Mouse (Mus musculus): ENCODE data around the gene Atp5g3. TPM values are rescaled to one million over a fixed set of nuclear protein-coding genes. Genes with fewer than 3 reads are reported as not detected.

Gene Atp5g3
- total and polyA plus RNA-seq, 3 experiments: 2,742 to 3,425 (median 3,018) TPM

DNA sequence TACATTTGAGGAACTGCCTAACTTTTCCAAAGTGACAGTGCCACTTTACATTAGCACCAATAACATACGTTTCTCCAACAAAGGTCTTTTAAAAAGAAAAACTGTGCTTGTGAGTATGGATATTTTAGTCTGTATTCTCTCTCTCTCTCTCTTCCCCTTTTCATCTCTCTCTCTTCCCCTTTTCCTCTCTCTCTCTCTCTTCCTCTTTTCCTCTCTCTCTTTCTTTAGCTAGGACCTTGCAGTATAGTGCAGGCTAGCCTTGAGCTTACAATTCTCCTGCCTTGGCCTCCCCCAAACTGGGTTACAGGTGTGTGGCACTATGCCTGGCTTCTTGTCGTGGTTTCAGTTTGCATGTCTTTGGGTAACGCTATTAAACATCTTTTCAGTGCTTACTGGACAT lies 31.7 kb upstream of the Atp5g3 start:
- no peaks in the 10 kb centered on the region for H3K36me3 ChIP-seq (ENCODE audit: control insufficient read depth, insufficient read depth, low read length)
- no peak overlapping the region for H3K27ac ChIP-seq
- no peak for DNase-seq
- no peak overlapping the region for H3K4me3 ChIP-seq
- intact Hi-C loops (cut with DNase I): no loop called here
- TF ChIP-seq CTCF (IDR thresholded peaks at IDR 0.05) (no peak), EP300 (IDR thresholded peaks at IDR 0.05; ENCODE audit: insufficient read depth, low read depth, low read length) (no peak), POLR2A (IDR thresholded peaks at IDR 0.05; ENCODE audit: insufficient read depth, low read depth, low read length) (no peak)
- WGBS: 76% methylated on average over 3 of the region's 3 CpGs
- H3K9ac ChIP-seq (ENCODE audit: low read depth, low read length): no peak overlapping the region
- no peaks in the 10 kb centered on the region for H3K79me2 ChIP-seq (replicated peaks; ENCODE audit: control insufficient read depth, insufficient read depth, low read length)
- H3K27me3 ChIP-seq (ENCODE audit: control insufficient read depth, insufficient read depth, low read length): no peaks in the 10 kb centered on the region
- no peaks in the 10 kb centered on the region for H3K4me1 ChIP-seq (ENCODE audit: control insufficient read depth, insufficient read depth, low read length)

- Histone ChIP-seq H3K9ac (ENCODE audit: low read depth, low read length) (no peak overlapping the region), H3K36me3 (ENCODE audit: control insufficient read depth, insufficient read depth, low read length) (no peaks in the 10 kb centered on the region), H3K27ac (no peak overlapping the region), H3K4me1 (ENCODE audit: control insufficient read depth, insufficient read depth, low read length) (no peaks in the 10 kb centered on the region), H3K79me2 (replicated peaks; ENCODE audit: control insufficient read depth, insufficient read depth, low read length) (no peaks in the 10 kb centered on the region), H3K27me3 (ENCODE audit: control insufficient read depth, insufficient read depth, low read length) (no peaks in the 10 kb centered on the region), H3K4me3 (no peak overlapping the region)
- TF ChIP-seq EP300 (IDR thresholded peaks at IDR 0.05; ENCODE audit: insufficient read depth, low read depth, low read length): no peak
- TF ChIP-seq CTCF (IDR thresholded peaks at IDR 0.05): no peak
- TF ChIP-seq POLR2A (IDR thresholded peaks at IDR 0.05; ENCODE audit: insufficient read depth, low read depth, low read length): no peak
- intact Hi-C loops (cut with DNase I): no loop called here
- WGBS: 37% methylated on average over 1 of the region's 1 CpGs
- no peak for DNase-seq
Observed at GRCm38 (mm10) chr2:73941281-73941680, 30.2 kb upstream of the Atp5g3 start.

DNA sequence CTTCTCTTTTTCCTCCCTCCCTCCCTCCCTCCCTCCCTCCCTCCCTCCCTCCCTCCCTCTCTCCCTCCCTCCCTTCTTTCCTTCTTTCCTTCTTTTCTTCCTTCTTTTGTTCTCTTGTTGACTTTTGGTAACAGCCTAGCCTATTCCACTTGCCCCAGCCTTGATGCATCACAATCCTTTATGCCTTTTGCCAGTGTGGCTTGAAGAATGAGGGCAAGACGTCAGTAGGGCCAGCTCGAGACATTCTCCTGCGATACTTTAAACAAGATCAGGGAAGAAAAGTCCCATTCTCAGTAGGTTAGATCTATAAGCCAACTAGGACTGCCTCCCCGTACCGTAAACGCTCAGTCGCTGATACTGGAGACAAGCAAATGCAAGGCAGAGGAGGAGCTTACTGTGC lies 29.3 kb upstream of the Atp5g3 start:
- TF ChIP-seq POLR2A (IDR thresholded peaks at IDR 0.05; ENCODE audit: insufficient read depth, low read depth, low read length): no peak
- no peak for TF ChIP-seq EP300 (IDR thresholded peaks at IDR 0.05; ENCODE audit: insufficient read depth, low read depth, low read length)
- TF ChIP-seq CTCF (IDR thresholded peaks at IDR 0.05): no peak
- Histone ChIP-seq H3K9ac (ENCODE audit: low read depth, low read length) (no peak overlapping the region), H3K79me2 (replicated peaks; ENCODE audit: control insufficient read depth, insufficient read depth, low read length) (no peaks in the 10 kb centered on the region), H3K36me3 (ENCODE audit: control insufficient read depth, insufficient read depth, low read length) (no peaks in the 10 kb centered on the region), H3K4me3 (no peak overlapping the region), H3K27me3 (ENCODE audit: control insufficient read depth, insufficient read depth, low read length) (no peaks in the 10 kb centered on the region), H3K27ac (no peak overlapping the region), H3K4me1 (ENCODE audit: control insufficient read depth, insufficient read depth, low read length) (no peaks in the 10 kb centered on the region)
- 79% methylated on average over 7 of the region's 7 CpGs for WGBS
- intact Hi-C loops (cut with DNase I): no loop called here
- DNase-seq: no peak

DNA sequence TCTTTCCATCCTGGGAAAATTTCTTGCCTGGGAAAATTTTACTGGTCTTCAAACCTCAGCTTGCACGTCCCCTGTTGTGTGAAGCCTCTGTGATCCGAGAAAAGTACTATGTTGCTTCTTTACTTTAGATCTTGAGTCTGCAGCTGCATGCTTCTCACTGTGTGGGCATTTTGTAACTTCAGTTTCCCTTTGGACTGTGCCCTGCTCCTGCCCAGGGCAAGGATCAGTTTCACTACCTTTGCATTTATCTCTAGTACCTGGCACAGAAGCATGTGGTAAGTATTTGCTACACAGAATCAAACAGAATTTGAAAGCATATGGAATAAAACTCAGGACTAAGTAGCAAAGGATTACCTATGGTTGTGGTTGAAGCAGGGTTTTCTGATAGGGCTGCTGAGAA lies 27.8 kb upstream of the Atp5g3 start:
- no peak for TF ChIP-seq EP300 (IDR thresholded peaks at IDR 0.05; ENCODE audit: insufficient read depth, low read depth, low read length)
- no peak for TF ChIP-seq POLR2A (IDR thresholded peaks at IDR 0.05; ENCODE audit: insufficient read depth, low read depth, low read length)
- no peak for TF ChIP-seq CTCF (IDR thresholded peaks at IDR 0.05)
- Histone ChIP-seq H3K79me2 (replicated peaks; ENCODE audit: control insufficient read depth, insufficient read depth, low read length) (no peaks in the 10 kb centered on the region), H3K27ac (no peak overlapping the region), H3K4me3 (no peak overlapping the region), H3K9ac (ENCODE audit: low read depth, low read length) (no peak overlapping the region), H3K27me3 (ENCODE audit: control insufficient read depth, insufficient read depth, low read length) (no peaks in the 10 kb centered on the region), H3K36me3 (ENCODE audit: control insufficient read depth, insufficient read depth, low read length) (no peaks in the 10 kb centered on the region), H3K4me1 (ENCODE audit: control insufficient read depth, insufficient read depth, low read length) (no peaks in the 10 kb centered on the region)
- no peak for DNase-seq
- 86% methylated on average over 2 of the region's 2 CpGs for WGBS
- intact Hi-C loops (cut with DNase I): no loop called here

GRCm38 (mm10) chr2:73932676-73933313 lies 21.7 kb upstream of the Atp5g3 start:
- no peak for TF ChIP-seq POLR2A (IDR thresholded peaks at IDR 0.05; ENCODE audit: insufficient read depth, low read depth, low read length)
- TF ChIP-seq CTCF (IDR thresholded peaks at IDR 0.05): no peak
- no peak for TF ChIP-seq EP300 (IDR thresholded peaks at IDR 0.05; ENCODE audit: insufficient read depth, low read depth, low read length)
- Histone ChIP-seq H3K79me2 (replicated peaks; ENCODE audit: control insufficient read depth, insufficient read depth, low read length) (no peaks in the 10 kb centered on the region), H3K36me3 (ENCODE audit: control insufficient read depth, insufficient read depth, low read length) (no peaks in the 10 kb centered on the region), H3K4me3 (no peak overlapping the region), H3K9ac (ENCODE audit: low read depth, low read length) (no peak overlapping the region), H3K27ac (no peak overlapping the region), H3K4me1 (ENCODE audit: control insufficient read depth, insufficient read depth, low read length) (no peaks in the 10 kb centered on the region), H3K27me3 (ENCODE audit: control insufficient read depth, insufficient read depth, low read length) (no peaks in the 10 kb centered on the region)
- no peak for DNase-seq
- WGBS: 76% methylated on average over 8 of the region's 8 CpGs
- intact Hi-C loops (cut with DNase I): no loop called here

- Histone ChIP-seq H3K4me1 (ENCODE audit: control insufficient read depth, insufficient read depth, low read length) (no peaks in the 10 kb centered on the region), H3K27me3 (ENCODE audit: control insufficient read depth, insufficient read depth, low read length) (no peaks in the 10 kb centered on the region), H3K4me3 (no peak overlapping the region), H3K9ac (ENCODE audit: low read depth, low read length) (no peak overlapping the region), H3K79me2 (replicated peaks; ENCODE audit: control insufficient read depth, insufficient read depth, low read length) (no peaks in the 10 kb centered on the region), H3K36me3 (ENCODE audit: control insufficient read depth, insufficient read depth, low read length) (no peaks in the 10 kb centered on the region), H3K27ac (no peak overlapping the region)
- intact Hi-C loops (cut with DNase I): no loop called here
- TF ChIP-seq POLR2A (IDR thresholded peaks at IDR 0.05; ENCODE audit: insufficient read depth, low read depth, low read length): no peak
- no peak for TF ChIP-seq EP300 (IDR thresholded peaks at IDR 0.05; ENCODE audit: insufficient read depth, low read depth, low read length)
- no peak for TF ChIP-seq CTCF (IDR thresholded peaks at IDR 0.05)
- no peak for DNase-seq
Observed at GRCm38 (mm10) chr2:73927711-73928110, 16.6 kb upstream of the Atp5g3 start.
